Mouse (Mus musculus): ENCODE measurements around the gene Cd40.

The Cd40 gene

GRCm38 (mm10) chr2:165056377-165057085 is 1.1 kb downstream of the Cd40 start:
- DNase-seq (ENCODE audit: low spot score in 2 of 2), result no peak

GRCm38 (mm10) chr2:165059961-165060360 is 4.5 kb downstream of the Cd40 start:
- DNase-seq (ENCODE audit: low spot score in 2 of 2), result no peak

- DNase-seq (ENCODE audit: low spot score in 2 of 2), result no peak
These were observed 6.4 kb downstream of the Cd40 start for GRCm38 (mm10) chr2:165061638-165062433.

GRCm38 (mm10) chr2:165064489-165064888 is 9.1 kb downstream of the Cd40 start:
- peak; percentile 49 to 75 for DNase-seq (ENCODE audit: low spot score in 2 of 2)

- no peak for DNase-seq (ENCODE audit: low spot score in 2 of 2)
These were observed 13.4 kb downstream of the Cd40 start for GRCm38 (mm10) chr2:165068806-165069205.

GRCm38 (mm10) chr2:165070096-165070816 is 14.8 kb downstream of the Cd40 start:
- DNase-seq (ENCODE audit: low spot score in 2 of 2), result peak; percentile 52 to 64

- no peak for DNase-seq (ENCODE audit: low spot score in 2 of 2)
These were observed 18.0 kb downstream of the Cd40 start for GRCm38 (mm10) chr2:165073381-165073781.

- DNase-seq (ENCODE audit: low spot score in 2 of 2), result no peak
These were observed 18.9 kb downstream of the Cd40 start for GRCm38 (mm10) chr2:165074081-165074884.

- DNase-seq (ENCODE audit: low spot score in 2 of 2), result peak; percentile 53 to 78
These were observed 19.5 kb downstream of the Cd40 start for GRCm38 (mm10) chr2:165074937-165075336.

- no peak for DNase-seq (ENCODE audit: low spot score in 2 of 2)
These were observed 21.6 kb downstream of the Cd40 start for GRCm38 (mm10) chr2:165077055-165077454.

GRCm38 (mm10) chr2:165078045-165078444 is 22.6 kb downstream of the Cd40 start:
- DNase-seq (ENCODE audit: low spot score in 2 of 2), result no peak

- DNase-seq (ENCODE audit: low spot score in 2 of 2), result no peak
These were observed 23.2 kb downstream of the Cd40 start for GRCm38 (mm10) chr2:165078605-165079004.

GRCm38 (mm10) chr2:165080657-165081056 is 25.2 kb downstream of the Cd40 start:
- DNase-seq (ENCODE audit: low spot score in 2 of 2), result no peak

GRCm38 (mm10) chr2:165081257-165081656 is 25.8 kb downstream of the Cd40 start:
- DNase-seq (ENCODE audit: low spot score in 2 of 2), result no peak

- no peak for DNase-seq (ENCODE audit: low spot score in 2 of 2)
These were observed 31.2 kb downstream of the Cd40 start for GRCm38 (mm10) chr2:165086634-165087033.

- DNase-seq (ENCODE audit: low spot score in 2 of 2), result no peak
These were observed 34.0 kb downstream of the Cd40 start for GRCm38 (mm10) chr2:165089470-165089869.

- DNase-seq (ENCODE audit: low spot score in 2 of 2), result no peak
These were observed 35.2 kb downstream of the Cd40 start, which contains the start of gene 1700025C18Rik for GRCm38 (mm10) chr2:165090650-165091049. TSS of gene 1700025C18Rik (minus strand) at chr2:165090750.

GRCm38 (mm10) chr2:165091433-165091965 is 36.1 kb downstream of the Cd40 start:
- DNase-seq (ENCODE audit: low spot score in 2 of 2), result no peak

- DNase-seq (ENCODE audit: low spot score in 2 of 2), result no peak
These were observed 37.0 kb downstream of the Cd40 start for GRCm38 (mm10) chr2:165092393-165092792.

- DNase-seq (ENCODE audit: low spot score in 2 of 2), result no peak
These were observed 40.9 kb downstream of the Cd40 start for GRCm38 (mm10) chr2:165096367-165096766.

GRCm38 (mm10) chr2:165098861-165099260 is 43.4 kb downstream of the Cd40 start:
- DNase-seq (ENCODE audit: low spot score in 2 of 2), result no peak

Data from frontal cortex, postnatal 10 days (tissue).